Mouse (Mus musculus): ENCODE data around the gene Aff1. TPM values are rescaled to one million over a fixed set of nuclear protein-coding genes. Genes with fewer than 3 reads are reported as not detected.

Gene Aff1
- polyA plus RNA-seq, 1 experiment from 2014 or later: 6.8 TPM

DNA sequence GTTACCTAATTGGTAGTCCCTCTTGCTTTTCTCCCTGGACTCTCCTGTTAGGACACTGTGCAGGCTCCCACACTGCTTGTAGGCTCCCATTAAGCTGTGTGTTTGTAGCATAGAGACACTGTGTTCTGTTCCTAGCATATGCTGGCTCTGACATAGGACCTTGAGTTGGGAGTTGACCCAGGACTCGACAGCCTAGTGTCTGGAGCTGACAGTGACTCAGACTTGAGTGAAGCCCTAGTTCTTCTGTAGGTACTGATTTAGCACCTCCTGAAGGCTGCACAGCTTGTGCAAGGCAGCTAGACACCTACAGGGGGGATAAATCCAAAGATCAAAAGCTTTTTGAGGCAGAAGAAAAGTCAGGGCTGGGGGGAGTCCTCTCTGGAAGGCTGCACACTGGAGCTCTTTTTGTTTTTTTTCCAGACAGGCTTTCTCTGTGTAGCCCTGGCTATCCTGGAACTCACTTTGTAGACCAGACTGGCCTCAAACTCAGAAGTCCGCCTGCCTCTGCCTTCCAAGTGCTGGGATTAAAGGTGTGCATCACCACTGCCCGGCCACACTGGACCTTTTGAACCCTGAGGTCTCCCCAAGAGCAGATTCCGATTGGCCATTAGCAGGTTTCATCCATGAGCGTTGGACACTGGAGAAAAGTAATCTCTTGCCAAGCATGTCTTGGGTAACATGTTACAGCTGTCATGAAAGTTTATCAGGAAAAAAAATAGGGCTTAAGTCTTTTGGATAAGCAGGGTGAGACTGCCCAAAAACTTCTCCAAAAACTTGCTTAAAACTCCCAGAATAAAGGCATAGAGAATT, 48.1 kb downstream of the Aff1 start:
- no peaks in the 10 kb centered on the region for H3K36me3 ChIP-seq (ENCODE audit: control insufficient read depth, insufficient read depth)
- no peak for ATAC-seq
- H3K27ac ChIP-seq (ENCODE audit: low read depth, low read length): no peak overlapping the region
- H3K4me1 ChIP-seq (replicated peaks; ENCODE audit: control insufficient read depth, insufficient read depth, low read length): 0 out of 2 replicates have a peak, but pooled peaks cover 6% of the 10 kb centered on the region
- H3K4me3 ChIP-seq (ENCODE audit: low read depth, low read length): no peak overlapping the region
- TF ChIP-seq CTCF (IDR thresholded peaks at IDR 0.05; ENCODE audit: low read depth): no peak
- H3K4me2 ChIP-seq (replicated peaks; ENCODE audit: low read depth): no peak overlapping the region
- no peaks in the 10 kb centered on the region for H3K9me3 ChIP-seq (ENCODE audit: control insufficient read depth)
- H3K9ac ChIP-seq (ENCODE audit: low read depth, low read length): no peak overlapping the region
- H3K27me3 ChIP-seq (replicated peaks; ENCODE audit: control insufficient read depth, insufficient read depth, low read length): no peaks in the 10 kb centered on the region
- WGBS: 65% methylated on average over 5 of the region's 5 CpGs

DNA sequence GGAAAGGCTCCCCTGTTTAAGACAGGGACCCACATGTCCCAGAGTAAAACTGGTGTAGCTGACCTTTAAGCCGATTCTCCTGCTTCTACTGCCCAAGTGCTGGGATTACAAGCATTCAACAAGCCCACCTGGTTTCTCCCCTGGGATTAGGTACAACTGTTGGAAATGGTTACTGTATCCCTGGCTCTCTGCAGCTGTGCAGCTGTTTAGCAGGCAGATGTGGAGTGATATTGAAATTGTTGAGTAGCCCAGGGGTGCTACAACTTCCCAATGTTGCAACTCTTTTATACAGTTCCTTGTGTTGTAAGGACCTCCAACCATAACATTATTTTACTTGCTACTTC, 48.7 kb downstream of the Aff1 start:
- ATAC-seq: no peak
- no peak for TF ChIP-seq CTCF (IDR thresholded peaks at IDR 0.05; ENCODE audit: low read depth)
- WGBS: 88% methylated on average over 1 of the region's 1 CpGs

DNA sequence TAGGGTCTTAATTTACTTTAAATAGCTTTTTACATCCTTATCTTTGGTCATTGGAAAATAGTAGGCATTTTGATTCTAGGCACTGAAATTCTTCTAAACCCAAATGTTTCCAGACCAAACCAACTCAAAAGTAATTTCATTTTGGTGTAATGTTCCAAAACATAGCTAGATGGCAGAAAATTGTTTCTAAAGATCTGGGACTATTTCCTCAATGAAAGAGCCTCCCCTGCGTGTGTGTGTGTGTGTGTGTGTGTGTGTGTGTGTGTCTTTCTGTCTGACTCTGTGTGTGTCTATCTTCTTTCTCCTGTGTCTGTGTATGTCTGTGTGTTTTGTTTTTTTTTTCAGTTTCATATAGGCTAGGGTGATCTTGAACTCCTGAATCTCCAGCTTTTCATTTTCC, 49.3 kb downstream of the Aff1 start:
- no peak overlapping the region for H3K4me2 ChIP-seq (replicated peaks; ENCODE audit: low read depth)
- 0 out of 2 replicates have a peak, but pooled peaks cover 6% of the 10 kb centered on the region for H3K4me1 ChIP-seq (replicated peaks; ENCODE audit: control insufficient read depth, insufficient read depth, low read length)
- ATAC-seq: no peak
- H3K27me3 ChIP-seq (replicated peaks; ENCODE audit: control insufficient read depth, insufficient read depth, low read length): no peaks in the 10 kb centered on the region
- H3K9ac ChIP-seq (ENCODE audit: low read depth, low read length): no peak overlapping the region
- no peaks in the 10 kb centered on the region for H3K36me3 ChIP-seq (ENCODE audit: control insufficient read depth, insufficient read depth)
- no peak overlapping the region for H3K27ac ChIP-seq (ENCODE audit: low read depth, low read length)
- no peak overlapping the region for H3K4me3 ChIP-seq (ENCODE audit: low read depth, low read length)
- WGBS: 54% methylated on average over 1 of the region's 1 CpGs
- TF ChIP-seq CTCF (IDR thresholded peaks at IDR 0.05; ENCODE audit: low read depth): peak; percentile 23; the same call in 1 of the 2 replicates
- H3K9me3 ChIP-seq (ENCODE audit: control insufficient read depth): no peaks in the 10 kb centered on the region

More for the DNA sequence above, 48.7 kb downstream of the Aff1 start:
- Histone ChIP-seq H3K9me3 (ENCODE audit: control insufficient read depth) (no peaks in the 10 kb centered on the region), H3K9ac (ENCODE audit: low read depth, low read length) (no peak overlapping the region), H3K27me3 (replicated peaks; ENCODE audit: control insufficient read depth, insufficient read depth, low read length) (no peaks in the 10 kb centered on the region), H3K27ac (ENCODE audit: low read depth, low read length) (no peak overlapping the region), H3K4me3 (ENCODE audit: low read depth, low read length) (no peak overlapping the region), H3K36me3 (ENCODE audit: control insufficient read depth, insufficient read depth) (no peaks in the 10 kb centered on the region), H3K4me2 (replicated peaks; ENCODE audit: low read depth) (no peak overlapping the region), H3K4me1 (replicated peaks; ENCODE audit: control insufficient read depth, insufficient read depth, low read length) (0 out of 2 replicates have a peak, but pooled peaks cover 6% of the 10 kb centered on the region)

DNA sequence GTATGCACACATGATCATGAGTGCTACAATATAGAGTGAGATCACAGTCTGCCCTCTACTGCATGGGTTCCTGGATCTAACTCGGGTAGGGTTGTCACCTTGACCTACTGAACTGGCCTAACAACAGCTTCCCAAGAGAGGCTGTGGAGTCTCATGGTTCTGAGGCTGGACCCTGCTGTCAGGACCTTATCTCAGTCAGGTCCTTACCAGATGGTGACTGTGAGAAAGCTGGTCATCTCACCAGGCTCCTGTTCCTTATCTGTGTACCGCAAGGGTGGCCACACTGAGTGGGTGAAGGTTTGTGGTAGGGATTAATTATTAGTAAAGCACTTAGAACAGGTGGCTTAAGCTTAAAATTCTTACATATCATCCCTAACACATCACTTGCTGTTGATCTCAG, 49.8 kb downstream of the Aff1 start:
- H3K36me3 ChIP-seq (ENCODE audit: control insufficient read depth, insufficient read depth): no peaks in the 10 kb centered on the region
- 0 out of 2 replicates have a peak, but pooled peaks cover 4% of the 10 kb centered on the region for H3K4me1 ChIP-seq (replicated peaks; ENCODE audit: control insufficient read depth, insufficient read depth, low read length)
- no peak for ATAC-seq
- H3K9ac ChIP-seq (ENCODE audit: low read depth, low read length): no peak overlapping the region
- no peak overlapping the region for H3K4me3 ChIP-seq (ENCODE audit: low read depth, low read length)
- no peaks in the 10 kb centered on the region for H3K9me3 ChIP-seq (ENCODE audit: control insufficient read depth)
- no peaks in the 10 kb centered on the region for H3K27me3 ChIP-seq (replicated peaks; ENCODE audit: control insufficient read depth, insufficient read depth, low read length)
- TF ChIP-seq CTCF (IDR thresholded peaks at IDR 0.05; ENCODE audit: low read depth): no peak
- H3K4me2 ChIP-seq (replicated peaks; ENCODE audit: low read depth): no peak overlapping the region
- 56% methylated on average over 2 of the region's 2 CpGs for WGBS
- H3K27ac ChIP-seq (ENCODE audit: low read depth, low read length): no peak overlapping the region

DNA sequence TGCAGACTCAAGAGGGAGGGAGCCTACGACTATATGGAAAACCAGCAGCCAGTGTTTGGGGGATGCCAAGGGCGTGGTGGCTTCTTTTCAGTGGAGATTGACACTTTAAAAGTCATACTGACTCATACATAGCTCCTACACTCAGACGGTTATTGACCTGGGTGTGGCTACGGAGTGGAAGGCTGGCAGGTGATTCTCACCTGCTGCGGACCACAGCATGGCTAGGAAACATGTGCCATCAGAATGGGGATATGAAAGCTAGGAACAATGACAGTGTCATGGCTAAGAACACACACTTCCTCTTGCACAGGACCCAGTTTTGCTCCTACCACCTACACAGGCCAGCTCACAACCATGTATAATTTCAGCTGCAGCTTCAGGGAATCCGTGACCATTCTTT, 52.4 kb downstream of the Aff1 start:
- no peak for TF ChIP-seq CTCF (IDR thresholded peaks at IDR 0.05; ENCODE audit: low read depth)
- H3K4me2 ChIP-seq (replicated peaks; ENCODE audit: low read depth): no peak overlapping the region
- no peak overlapping the region for H3K27ac ChIP-seq (ENCODE audit: low read depth, low read length)
- no peaks in the 10 kb centered on the region for H3K27me3 ChIP-seq (replicated peaks; ENCODE audit: control insufficient read depth, insufficient read depth, low read length)
- H3K4me3 ChIP-seq (ENCODE audit: low read depth, low read length): no peak overlapping the region
- H3K4me1 ChIP-seq (replicated peaks; ENCODE audit: control insufficient read depth, insufficient read depth, low read length): no peaks in the 10 kb centered on the region
- H3K9ac ChIP-seq (ENCODE audit: low read depth, low read length): no peak overlapping the region
- H3K36me3 ChIP-seq (ENCODE audit: control insufficient read depth, insufficient read depth): no peaks in the 10 kb centered on the region
- ATAC-seq: peak; percentile 75
- H3K9me3 ChIP-seq (ENCODE audit: control insufficient read depth): no peaks in the 10 kb centered on the region
- 44% methylated on average over 6 of the region's 6 CpGs for WGBS

DNA sequence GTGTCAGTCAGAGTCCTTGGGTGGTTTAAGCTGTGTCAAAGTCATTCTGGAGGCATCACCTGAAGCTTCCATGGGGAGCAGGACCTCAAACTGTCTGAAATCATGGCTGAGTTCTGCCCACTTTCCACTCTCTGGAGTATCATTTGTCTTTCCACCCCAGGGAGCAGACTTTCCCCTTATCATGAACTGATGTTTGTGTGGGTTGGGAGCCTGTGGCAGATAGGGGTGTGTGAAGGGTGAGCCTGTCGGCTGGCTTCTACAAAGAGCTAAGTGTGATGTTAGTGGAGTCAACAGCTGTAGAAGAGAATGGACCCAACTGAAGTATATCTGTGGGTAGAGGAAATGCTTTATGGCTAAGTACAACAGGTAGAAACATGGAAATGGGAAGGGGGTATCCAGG, 53.5 kb downstream of the Aff1 start:
- H3K9me3 ChIP-seq (ENCODE audit: control insufficient read depth): no peaks in the 10 kb centered on the region

More for the DNA sequence above, 53.5 kb downstream of the Aff1 start:
- Histone ChIP-seq H3K4me1 (replicated peaks; ENCODE audit: control insufficient read depth, insufficient read depth, low read length) (no peaks in the 10 kb centered on the region), H3K4me3 (ENCODE audit: low read depth, low read length) (no peak overlapping the region), H3K27me3 (replicated peaks; ENCODE audit: control insufficient read depth, insufficient read depth, low read length) (no peaks in the 10 kb centered on the region), H3K9ac (ENCODE audit: low read depth, low read length) (no peak overlapping the region), H3K36me3 (ENCODE audit: control insufficient read depth, insufficient read depth) (no peaks in the 10 kb centered on the region), H3K27ac (ENCODE audit: low read depth, low read length) (no peak overlapping the region), H3K4me2 (replicated peaks; ENCODE audit: low read depth) (no peak overlapping the region)
- TF ChIP-seq CTCF (IDR thresholded peaks at IDR 0.05; ENCODE audit: low read depth): no peak
- ATAC-seq: no peak
- WGBS: 87% methylated on average over 1 of the region's 1 CpGs

Measured in intestine, postnatal 0 days (tissue).